Mouse (Mus musculus) hindbrain, embryonic 13.5 days (tissue): ENCODE data around the gene Npsr1. TPM values are rescaled to one million over a fixed set of nuclear protein-coding genes. Genes with fewer than 3 reads are reported as not detected.

Experiments
- ATAC-seq: fragments of 200-750 bp; cut with Nextera tagmentation; 2 replicates; pipeline ENCODE4 v1.8.0; 2017; ENCODE audit warnings: moderate TSS enrichment; ENCODE audit not compliant: low FRiP score
- H3K27ac ChIP-seq: fragments of 300-500 bp; sonication (generic); 2 replicates; pipeline ENCODE4 v1.5.1; 2015; ENCODE audit warnings: inconsistent platforms, mild to moderate bottlenecking, moderate library complexity
- H3K27me3 ChIP-seq: fragments of 300-500 bp; sonication (generic); 2 replicates; pipeline ENCODE4 v1.6.1; 2015; ENCODE audit warnings: mild to moderate bottlenecking, inconsistent platforms
- H3K36me3 ChIP-seq: fragments of 300-500 bp; sonication (generic); 2 replicates; pipeline ENCODE4 v1.6.1; 2015; ENCODE audit warnings: mild to moderate bottlenecking, inconsistent platforms
- H3K4me1 ChIP-seq: fragments of 300-500 bp; sonication (generic); replicated peaks from 2 replicates; pipeline ENCODE4 v1.6.1; 2015; ENCODE audit warnings: inconsistent platforms
- H3K4me2 ChIP-seq: fragments of 300-500 bp; sonication (generic); 2 replicates; pipeline ENCODE4 v1.6.1; 2015; ENCODE audit warnings: inconsistent platforms, mild to moderate bottlenecking, moderate library complexity
- H3K4me3 ChIP-seq: fragments of 300-500 bp; sonication (generic); 2 replicates; pipeline ENCODE4 v1.5.1; 2015; ENCODE audit warnings: mild to moderate bottlenecking, inconsistent platforms
- H3K9ac ChIP-seq: fragments of 300-500 bp; sonication (generic); 2 replicates; pipeline ENCODE4 v1.6.1; 2015; ENCODE audit warnings: mild to moderate bottlenecking, inconsistent platforms
- H3K9me3 ChIP-seq: fragments of 300-500 bp; sonication (generic); 2 replicates; pipeline ENCODE4 v1.6.1; 2016; ENCODE audit warnings: inconsistent platforms
- WGBS: fragments of 180-500 bp; shearing (Covaris S2); methylation state at CpG from one replicate; pipeline ENCODE4 v1.1.7; 2015; 5-methylcytosine and 5-hydroxymethylcytosine counted together
- polyA plus RNA-seq: library from polyadenylated mRNA; unstranded; fragments of >200 nt; fragmentation: Nextera tagmentation; extraction: Ambion mirVana; gene quantifications from 2 replicates; pipeline ENCODE4 v1.2.1, GENCODE M21; 2015

The Npsr1 gene
- polyA plus RNA-seq, 1 experiment from 2014 or later, result 0.16 TPM

GRCm38 (mm10) chr9:24168501-24168900 is 70.7 kb downstream of the Npsr1 start:
- no peak overlapping the region for H3K4me3 ChIP-seq
- no peaks in the 10 kb centered on the region for H3K36me3 ChIP-seq
- 86% methylated on average over 1 of the region's 1 CpGs for WGBS
- H3K9ac ChIP-seq, result no peak overlapping the region
- H3K27ac ChIP-seq, result no peak overlapping the region
- ATAC-seq, result no peak
- no peaks in the 10 kb centered on the region for H3K4me1 ChIP-seq
- H3K4me2 ChIP-seq, result no peak overlapping the region
- H3K27me3 ChIP-seq, result no peaks in the 10 kb centered on the region
- H3K9me3 ChIP-seq, result no peaks in the 10 kb centered on the region

GRCm38 (mm10) chr9:24170728-24171127 is 72.9 kb downstream of the Npsr1 start:
- Histone ChIP-seq H3K27ac (no peak overlapping the region), H3K9ac (no peak overlapping the region), H3K27me3 (no peaks in the 10 kb centered on the region), H3K36me3 (no peaks in the 10 kb centered on the region), H3K4me2 (no peak overlapping the region), H3K9me3 (no peaks in the 10 kb centered on the region), H3K4me1 (no peaks in the 10 kb centered on the region), H3K4me3 (no peak overlapping the region)
- WGBS, result 90% methylated on average over 1 of the region's 1 CpGs
- no peak for ATAC-seq

GRCm38 (mm10) chr9:24178744-24179143 is 80.9 kb downstream of the Npsr1 start:
- H3K4me3 ChIP-seq, result no peak overlapping the region
- no peaks in the 10 kb centered on the region for H3K36me3 ChIP-seq
- H3K9me3 ChIP-seq, result no peaks in the 10 kb centered on the region
- WGBS, result 83% methylated on average over 2 of the region's 2 CpGs
- no peak for ATAC-seq
- no peaks in the 10 kb centered on the region for H3K4me1 ChIP-seq
- H3K4me2 ChIP-seq, result no peak overlapping the region
- H3K9ac ChIP-seq, result no peak overlapping the region
- no peaks in the 10 kb centered on the region for H3K27me3 ChIP-seq
- no peak overlapping the region for H3K27ac ChIP-seq

GRCm38 (mm10) chr9:24180926-24181325 is 83.1 kb downstream of the Npsr1 start:
- Histone ChIP-seq H3K9me3 (no peaks in the 10 kb centered on the region), H3K4me1 (no peaks in the 10 kb centered on the region), H3K4me2 (no peak overlapping the region), H3K27ac (no peak overlapping the region), H3K4me3 (no peak overlapping the region), H3K27me3 (no peaks in the 10 kb centered on the region), H3K9ac (no peak overlapping the region), H3K36me3 (no peaks in the 10 kb centered on the region)
- 86% methylated on average over 7 of the region's 7 CpGs for WGBS
- ATAC-seq, result no peak

GRCm38 (mm10) chr9:24186289-24186688 is 88.5 kb downstream of the Npsr1 start:
- no peak overlapping the region for H3K4me2 ChIP-seq
- no peak overlapping the region for H3K4me3 ChIP-seq
- ATAC-seq, result no peak
- no peaks in the 10 kb centered on the region for H3K27me3 ChIP-seq
- H3K36me3 ChIP-seq, result no peaks in the 10 kb centered on the region
- H3K9me3 ChIP-seq, result no peaks in the 10 kb centered on the region
- no peak overlapping the region for H3K9ac ChIP-seq
- peaks cover 9% of the 10 kb centered on the region for H3K4me1 ChIP-seq
- H3K27ac ChIP-seq, result no peak overlapping the region
- WGBS, result 70% methylated on average over 5 of the region's 5 CpGs

GRCm38 (mm10) chr9:24189511-24190260 is 91.9 kb downstream of the Npsr1 start:
- Histone ChIP-seq H3K9me3 (no peaks in the 10 kb centered on the region), H3K36me3 (no peaks in the 10 kb centered on the region), H3K27ac (0 out of 2 replicates have a peak overlapping the region, but pooled peaks have one; percentile 19), H3K4me3 (no peak overlapping the region), H3K9ac (no peak overlapping the region), H3K4me2 (no peak overlapping the region), H3K27me3 (no peaks in the 10 kb centered on the region), H3K4me1 (peaks cover 9% of the 10 kb centered on the region)
- WGBS, result 49% methylated on average over 2 of the region's 2 CpGs
- peak; percentile 85 for ATAC-seq

- Histone ChIP-seq H3K36me3 (no peaks in the 10 kb centered on the region), H3K4me2 (no peak overlapping the region), H3K4me3 (no peak overlapping the region), H3K27me3 (no peaks in the 10 kb centered on the region), H3K4me1 (peaks cover 9% of the 10 kb centered on the region), H3K27ac (no peak overlapping the region), H3K9me3 (no peaks in the 10 kb centered on the region), H3K9ac (no peak overlapping the region)
- 53% methylated on average over 1 of the region's 1 CpGs for WGBS
- ATAC-seq, result peak; percentile 56; the same call in 1 of the 2 replicates
These were observed 92.4 kb downstream of the Npsr1 start for GRCm38 (mm10) chr9:24190261-24190588.

GRCm38 (mm10) chr9:24198254-24198653 is 100.5 kb downstream of the Npsr1 start:
- Histone ChIP-seq H3K4me3 (no peak overlapping the region), H3K27me3 (no peaks in the 10 kb centered on the region), H3K27ac (no peak overlapping the region), H3K4me2 (no peak overlapping the region), H3K9ac (no peak overlapping the region), H3K36me3 (no peaks in the 10 kb centered on the region), H3K4me1 (no peaks in the 10 kb centered on the region), H3K9me3 (no peaks in the 10 kb centered on the region)
- ATAC-seq, result no peak
- WGBS, result 61% methylated on average over 1 of the region's 1 CpGs

GRCm38 (mm10) chr9:24211636-24212035 is 113.8 kb downstream of the Npsr1 start:
- Histone ChIP-seq H3K27me3 (no peaks in the 10 kb centered on the region), H3K9me3 (no peaks in the 10 kb centered on the region), H3K9ac (no peak overlapping the region), H3K27ac (no peak overlapping the region), H3K36me3 (no peaks in the 10 kb centered on the region), H3K4me2 (no peak overlapping the region), H3K4me1 (no peaks in the 10 kb centered on the region), H3K4me3 (no peak overlapping the region)
- no peak for ATAC-seq
- 100% methylated on average over 1 of the region's 1 CpGs for WGBS

GRCm38 (mm10) chr9:24217721-24218120 is 119.9 kb downstream of the Npsr1 start:
- H3K27ac ChIP-seq, result no peak overlapping the region
- no peaks in the 10 kb centered on the region for H3K36me3 ChIP-seq
- no peaks in the 10 kb centered on the region for H3K27me3 ChIP-seq
- no peaks in the 10 kb centered on the region for H3K9me3 ChIP-seq
- WGBS, result 65% methylated on average over 1 of the region's 1 CpGs
- no peak overlapping the region for H3K4me2 ChIP-seq
- no peak overlapping the region for H3K9ac ChIP-seq
- no peak overlapping the region for H3K4me3 ChIP-seq
- no peak for ATAC-seq
- no peaks in the 10 kb centered on the region for H3K4me1 ChIP-seq

- no peak overlapping the region for H3K4me2 ChIP-seq
- H3K36me3 ChIP-seq, result no peaks in the 10 kb centered on the region
- H3K4me1 ChIP-seq, result no peaks in the 10 kb centered on the region
- H3K9ac ChIP-seq, result no peak overlapping the region
- ATAC-seq, result no peak
- H3K9me3 ChIP-seq, result no peaks in the 10 kb centered on the region
- no peak overlapping the region for H3K4me3 ChIP-seq
- WGBS, result 87% methylated on average over 1 of the region's 1 CpGs
- H3K27ac ChIP-seq, result no peak overlapping the region
- no peaks in the 10 kb centered on the region for H3K27me3 ChIP-seq
These were observed 138.7 kb downstream of the Npsr1 start for GRCm38 (mm10) chr9:24236461-24236860.

- ATAC-seq, result no peak
- H3K9ac ChIP-seq, result no peak overlapping the region
- no peaks in the 10 kb centered on the region for H3K4me1 ChIP-seq
- peak overlapping the region; percentile 10; the same call in 1 of the 2 replicates for H3K27ac ChIP-seq
- H3K36me3 ChIP-seq, result no peaks in the 10 kb centered on the region
- H3K9me3 ChIP-seq, result no peaks in the 10 kb centered on the region
- no peaks in the 10 kb centered on the region for H3K27me3 ChIP-seq
- no peak overlapping the region for H3K4me2 ChIP-seq
- no peak overlapping the region for H3K4me3 ChIP-seq
These were observed 149.8 kb downstream of the Npsr1 start for GRCm38 (mm10) chr9:24247557-24247956.

- ATAC-seq, result no peak
- Histone ChIP-seq H3K4me2 (no peak overlapping the region), H3K27ac (no peak overlapping the region), H3K4me1 (no peaks in the 10 kb centered on the region), H3K9ac (no peak overlapping the region), H3K36me3 (no peaks in the 10 kb centered on the region), H3K27me3 (no peaks in the 10 kb centered on the region), H3K4me3 (no peak overlapping the region), H3K9me3 (no peaks in the 10 kb centered on the region)
- WGBS, result 68% methylated on average over 8 of the region's 8 CpGs
These were observed 156.4 kb downstream of the Npsr1 start for GRCm38 (mm10) chr9:24254236-24254635.
